Mouse (Mus musculus) lung, postnatal 25 days (tissue): ENCODE results near the gene P2ry13.

ENCODE experiments used
- DNase-seq: peaks from one replicate; pipeline ENCODE4 v3.0.0; 2022; ENCODE audit warnings: low spot score

The P2ry13 gene

DNA sequence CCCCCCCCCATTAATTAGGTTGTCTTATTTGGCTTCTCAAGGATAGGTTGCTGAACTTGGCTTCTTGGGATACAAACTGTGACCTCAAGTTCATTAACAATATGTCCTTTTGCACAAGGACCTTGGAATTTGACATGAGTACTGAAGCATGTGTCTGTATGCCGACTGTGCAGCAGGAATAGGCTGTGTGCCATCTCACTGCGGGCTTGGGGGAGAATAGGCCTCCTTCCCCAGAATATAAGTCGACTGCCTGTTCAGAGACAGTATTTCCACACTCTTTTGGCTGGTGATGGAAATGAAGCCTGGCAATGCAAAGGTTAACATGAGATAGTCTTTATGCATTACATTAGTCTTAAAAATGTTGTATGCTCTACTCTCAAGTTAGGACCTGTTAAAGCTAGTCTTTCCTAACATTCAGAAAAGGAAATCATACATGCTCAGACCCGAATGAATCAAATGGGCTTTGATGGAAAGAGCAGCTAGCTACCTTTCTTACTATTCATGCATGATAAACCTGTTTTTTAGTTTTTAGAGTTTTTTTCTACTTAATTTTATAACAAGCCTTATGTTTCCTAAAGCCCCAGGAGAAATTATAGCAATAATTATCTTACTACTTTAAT, 13.2 kb downstream of the P2ry13 start:
- DNase-seq, result no peak

GRCm38 (mm10) chr3:59194938-59195337, 15.7 kb downstream of the P2ry13 start, which contains the start of gene Gpr87:
TSS of gene Gpr87 (minus strand) at chr3:59195104.
- DNase-seq, result no peak

DNA sequence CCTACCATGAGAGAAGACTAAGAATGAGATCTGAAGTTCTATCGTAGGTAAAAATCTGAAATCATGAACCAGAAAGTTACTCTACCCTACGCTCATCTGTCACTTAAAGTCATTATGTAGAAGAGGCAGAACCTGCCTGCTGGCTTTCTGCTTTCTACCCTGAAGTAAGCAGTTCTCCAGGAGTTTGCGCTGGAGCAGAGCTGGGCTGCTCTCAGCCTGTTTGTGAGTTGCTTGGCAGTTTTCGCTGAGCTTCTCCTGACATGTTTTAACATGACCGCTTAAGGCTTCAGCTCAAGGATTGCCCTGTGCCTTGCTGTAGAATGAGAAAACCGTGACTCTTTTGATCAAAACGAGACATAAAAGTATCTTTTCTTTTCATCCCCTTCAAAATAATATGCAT, 16.6 kb downstream of the P2ry13 start:
- no peak for DNase-seq

- DNase-seq, result no peak
Observed at GRCm38 (mm10) chr3:59191674-59192073, 19.0 kb downstream of the P2ry13 start.

DNA sequence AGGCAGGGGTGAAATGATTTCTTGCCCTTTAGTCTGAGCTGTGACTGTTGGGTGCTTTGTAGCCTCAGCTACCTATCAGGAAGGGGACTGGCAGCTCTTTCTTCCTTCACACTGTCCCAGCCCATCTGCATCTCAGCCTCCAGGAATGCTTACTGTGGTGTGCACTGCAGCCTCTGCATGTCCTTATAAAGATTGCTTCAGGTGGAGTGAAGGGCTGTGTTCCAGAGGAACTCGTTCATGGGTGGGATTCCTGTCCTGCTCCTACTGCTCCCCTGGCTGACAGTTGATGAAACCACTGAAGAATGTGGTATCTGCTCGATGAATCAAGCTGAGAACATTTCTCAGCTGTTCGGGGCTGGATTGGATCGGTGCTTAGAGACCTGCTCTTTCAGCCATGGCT, 23.3 kb downstream of the P2ry13 start:
- no peak for DNase-seq

- DNase-seq, result no peak
Observed at GRCm38 (mm10) chr3:59185662-59186061, 25.0 kb downstream of the P2ry13 start.

DNA sequence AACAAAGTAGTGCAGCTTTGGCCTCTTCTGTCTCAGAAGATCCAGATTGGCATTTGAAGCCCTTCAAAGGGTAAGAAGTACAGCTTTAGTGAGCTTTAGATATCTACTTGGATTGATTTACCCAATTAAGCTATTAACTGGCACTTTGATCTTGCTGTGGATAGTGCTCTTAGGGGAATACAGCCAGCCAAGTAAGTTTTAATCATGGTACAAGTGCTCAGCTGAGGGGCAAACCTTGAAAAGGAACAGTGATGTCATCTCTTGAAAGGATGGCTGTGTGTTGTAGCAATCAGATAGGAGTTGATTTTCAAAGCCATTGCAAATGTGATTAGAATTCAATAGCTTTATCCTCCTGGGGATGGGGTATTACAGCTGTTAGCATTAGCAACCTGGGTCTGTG, 28.6 kb downstream of the P2ry13 start:
- no peak for DNase-seq

DNA sequence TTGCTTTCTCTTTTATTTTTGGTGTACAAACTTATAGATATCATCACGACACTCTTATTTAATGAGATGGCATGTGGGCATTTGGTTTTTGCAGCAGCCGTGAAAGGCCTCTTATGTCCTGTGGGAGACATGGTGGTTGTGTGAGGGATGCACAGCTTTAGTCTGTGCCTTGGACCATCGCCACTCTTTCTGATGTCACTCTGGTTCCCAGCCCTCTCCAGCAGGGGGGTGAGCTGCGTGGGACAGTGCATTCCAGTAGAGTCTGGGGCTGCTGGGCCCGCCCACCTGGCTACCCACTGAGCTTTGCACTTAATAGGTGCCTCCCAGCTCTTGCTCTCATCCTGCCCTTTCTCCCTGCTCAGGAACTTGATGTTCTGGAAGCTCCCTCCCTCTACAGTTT, 29.5 kb downstream of the P2ry13 start:
- no peak for DNase-seq

- no peak for DNase-seq
Observed at GRCm38 (mm10) chr3:59176871-59177270, 33.8 kb downstream of the P2ry13 start.

DNA sequence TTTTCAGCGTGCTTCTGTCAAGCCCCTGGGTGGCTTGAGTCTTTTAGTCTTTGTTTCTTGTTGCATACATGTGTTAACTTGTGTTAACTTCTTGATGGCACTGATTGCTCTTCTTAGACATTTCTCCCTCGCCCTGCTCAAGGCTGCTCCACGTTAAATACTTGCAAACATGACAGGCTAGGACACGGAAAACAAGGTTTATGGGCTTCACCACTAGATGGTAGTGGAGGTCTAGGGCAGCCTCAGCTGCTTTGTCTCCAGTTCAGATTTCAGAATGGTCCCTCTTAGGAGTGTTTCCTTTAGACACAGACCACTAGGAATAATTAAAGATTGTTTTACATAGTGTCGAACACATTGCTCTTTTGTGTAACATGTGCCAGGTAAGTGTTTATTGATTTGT, 35.4 kb downstream of the P2ry13 start:
- DNase-seq, result peak; percentile 66

GRCm38 (mm10) chr3:59174426-59175154, 36.1 kb downstream of the P2ry13 start:
- no peak for DNase-seq

GRCm38 (mm10) chr3:59169921-59170627, 40.6 kb downstream of the P2ry13 start:
- no peak for DNase-seq

- DNase-seq, result no peak
Observed at GRCm38 (mm10) chr3:59169215-59169614, 41.5 kb downstream of the P2ry13 start.

DNA sequence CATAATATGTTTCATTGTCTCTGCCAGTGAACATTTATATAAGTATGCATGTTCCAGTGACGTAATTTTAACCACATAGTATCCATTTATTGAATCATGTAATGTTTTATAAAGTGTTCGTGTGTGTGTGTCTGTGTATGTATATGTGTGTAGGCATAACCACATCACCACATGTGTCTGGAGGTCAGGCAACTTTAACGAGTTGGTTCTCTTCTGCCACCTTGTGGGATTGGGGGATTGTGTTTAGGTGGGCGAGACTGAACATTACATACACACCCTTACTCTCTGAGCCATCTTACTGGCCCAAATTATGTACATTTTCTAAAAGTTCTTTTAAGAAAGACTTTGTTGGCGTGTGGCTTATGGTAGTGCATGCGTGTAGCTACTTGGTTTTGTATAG, 42.2 kb downstream of the P2ry13 start:
- DNase-seq, result no peak

- no peak for DNase-seq
Observed at GRCm38 (mm10) chr3:59167417-59168054, 43.1 kb downstream of the P2ry13 start.

DNA sequence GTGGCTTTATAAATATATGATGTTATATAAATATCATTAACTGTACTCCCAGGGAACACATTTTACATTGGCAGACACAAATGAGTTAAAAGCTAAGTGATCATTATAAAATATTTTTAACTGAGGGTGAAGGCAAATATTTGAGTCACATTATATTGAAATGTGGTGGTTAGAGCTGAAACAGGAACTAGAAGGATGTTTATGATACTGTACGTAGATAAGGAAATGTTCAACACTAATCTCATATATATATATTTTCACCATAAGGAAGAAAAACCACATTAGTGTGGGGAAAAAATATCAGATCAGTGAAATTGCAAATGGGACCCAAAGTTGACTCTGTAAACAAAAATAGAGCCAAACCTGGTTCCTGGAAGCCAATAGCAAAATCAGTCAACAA, 50.2 kb downstream of the P2ry13 start:
- no peak for DNase-seq
